Mouse (Mus musculus): ENCODE measurements around the gene Paxip1. TPM values are rescaled to one million over a fixed set of nuclear protein-coding genes. Genes with fewer than 3 reads are reported as not detected.

Paxip1 gene
- 9.1 and 12.0 TPM in 2 replicates for polyA plus RNA-seq (2015; fragmentation: Nextera tagmentation; extraction: Ambion mirVana)

DNA sequence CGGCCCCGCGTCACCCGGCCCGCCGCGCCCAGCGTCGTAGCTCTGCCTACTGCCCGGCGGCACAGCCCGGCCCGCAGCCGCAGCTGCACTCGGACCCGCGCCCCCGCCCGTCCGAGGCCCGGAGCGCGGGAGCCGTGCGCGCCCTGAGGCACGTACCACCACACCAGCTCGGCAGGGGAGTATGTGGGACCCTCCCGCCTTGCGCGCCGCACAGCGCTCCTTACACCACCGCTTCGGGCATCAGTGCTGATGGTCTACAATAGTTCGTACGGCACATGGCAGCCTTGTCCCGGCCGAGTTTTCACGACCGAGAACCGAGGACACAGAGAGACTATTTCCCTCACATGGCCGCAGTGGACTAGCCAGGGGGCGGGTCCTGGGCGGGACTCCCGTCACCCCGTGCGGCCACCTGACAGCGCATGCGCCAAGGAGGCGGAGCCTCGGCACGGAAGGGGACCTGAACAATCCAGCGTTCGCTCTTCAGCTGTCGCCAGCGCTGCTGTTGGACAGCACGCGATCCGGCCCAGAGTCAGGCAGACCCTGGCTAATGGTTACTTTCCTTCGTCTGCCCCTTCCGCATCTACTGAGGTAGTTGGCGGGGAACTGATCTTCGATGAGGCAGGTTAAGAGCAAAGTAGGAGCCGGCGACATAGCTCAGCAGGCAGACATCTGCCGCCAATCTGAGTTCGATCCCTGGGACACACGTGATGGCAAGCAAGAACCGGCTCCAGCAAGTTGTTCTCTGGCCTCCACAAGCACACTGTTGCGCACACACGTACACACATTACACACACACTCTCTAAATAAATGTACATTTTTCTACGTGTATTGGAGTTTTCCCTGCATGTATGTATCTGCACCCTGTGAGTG lies at the start of gene Paxip1:
Gene Paxip1, minus strand, starts transcription at position 389 of the 870 bp plus-strand sequence.

Other genes starting within 250 kb of the Paxip1 start
- 0.03 TPM in 1 of 2 replicates, not detected in the other for gene Htr5a, start 50.5 kb upstream of the Paxip1 start, polyA plus RNA-seq (2015; fragmentation: Nextera tagmentation; extraction: Ambion mirVana)

All from adrenal gland, postnatal 0 days (tissue).